Mouse (Mus musculus): ENCODE measurements around the gene Rab7. TPM values are rescaled to one million over a fixed set of nuclear protein-coding genes. Genes with fewer than 3 reads are reported as not detected.

Gene Rab7
- polyA plus RNA-seq, 1 experiment, result 163 TPM

GRCm38 (mm10) chr6:88039426-88039825 lies 5.6 kb downstream of the Rab7 start:
- TF ChIP-seq POLR2A (IDR thresholded peaks at IDR 0.05; ENCODE audit: insufficient read depth, low read length) (no peak), EP300 (IDR thresholded peaks at IDR 0.05; ENCODE audit: insufficient read depth, low read depth, low read length) (no peak), CTCF (IDR thresholded peaks at IDR 0.05; ENCODE audit: low read depth, low read length) (no peak)
- H3K36me3 ChIP-seq (ENCODE audit: control insufficient read depth, insufficient read depth, low read length, poor library complexity, severe bottlenecking), result peaks cover 17% of the 10 kb centered on the region
- no peak overlapping the region for H3K27ac ChIP-seq (ENCODE audit: insufficient read depth, low read length)
- H3K4me3 ChIP-seq (ENCODE audit: low read depth, low read length), result no peak overlapping the region
- no peak overlapping the region for H3K9ac ChIP-seq (ENCODE audit: low read depth, poor library complexity, severe bottlenecking)
- H3K9me3 ChIP-seq (replicated peaks; ENCODE audit: control insufficient read depth, insufficient read depth, low read length, poor library complexity, severe bottlenecking), result no peaks in the 10 kb centered on the region
- no peaks in the 10 kb centered on the region for H3K27me3 ChIP-seq (ENCODE audit: control insufficient read depth, insufficient read depth, low read length, poor library complexity, severe bottlenecking)
- H3K4me1 ChIP-seq (ENCODE audit: control insufficient read depth, insufficient read depth, low read length), result peaks cover 7% of the 10 kb centered on the region

DNA sequence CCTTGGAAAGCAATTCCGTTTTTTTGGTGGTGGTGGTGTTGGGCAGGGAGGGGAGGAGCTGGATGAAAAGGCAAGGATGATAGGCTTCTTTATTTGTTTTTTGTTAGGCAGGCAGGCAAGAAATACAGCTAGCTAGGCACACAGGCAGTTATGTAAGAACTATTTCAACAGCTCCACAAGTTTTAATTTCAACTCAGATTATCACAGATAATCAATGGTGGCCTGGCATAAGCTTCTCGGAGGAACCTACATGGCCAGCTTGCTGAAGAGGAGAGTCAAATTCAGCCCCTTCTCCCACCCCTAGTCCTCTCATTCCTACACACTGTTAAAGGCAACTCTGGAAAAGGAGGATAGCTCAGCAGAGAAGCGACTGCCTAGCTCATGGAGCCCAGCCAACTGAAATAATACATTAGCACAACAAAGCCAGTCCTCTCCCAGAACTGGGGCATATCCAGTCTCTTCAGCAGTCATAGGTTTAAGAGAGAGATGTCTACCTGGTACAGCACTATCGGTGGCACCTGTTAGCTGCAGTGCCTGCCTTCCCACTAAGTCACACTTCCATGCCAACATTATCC lies 7.5 kb downstream of the Rab7 start:
- peaks cover 15% of the 10 kb centered on the region for H3K36me3 ChIP-seq (ENCODE audit: control insufficient read depth, insufficient read depth, low read length, poor library complexity, severe bottlenecking)
- peaks cover 7% of the 10 kb centered on the region for H3K4me1 ChIP-seq (ENCODE audit: control insufficient read depth, insufficient read depth, low read length)
- no peak overlapping the region for H3K4me3 ChIP-seq (ENCODE audit: low read depth, low read length)
- H3K9me3 ChIP-seq (replicated peaks; ENCODE audit: control insufficient read depth, insufficient read depth, low read length, poor library complexity, severe bottlenecking), result no peaks in the 10 kb centered on the region
- no peak overlapping the region for H3K9ac ChIP-seq (ENCODE audit: low read depth, poor library complexity, severe bottlenecking)
- H3K27ac ChIP-seq (ENCODE audit: insufficient read depth, low read length), result no peak overlapping the region
- TF ChIP-seq POLR2A (IDR thresholded peaks at IDR 0.05; ENCODE audit: insufficient read depth, low read length) (no peak), EP300 (IDR thresholded peaks at IDR 0.05; ENCODE audit: insufficient read depth, low read depth, low read length) (no peak), CTCF (IDR thresholded peaks at IDR 0.05; ENCODE audit: low read depth, low read length) (no peak)
- H3K27me3 ChIP-seq (ENCODE audit: control insufficient read depth, insufficient read depth, low read length, poor library complexity, severe bottlenecking), result no peaks in the 10 kb centered on the region

- peaks cover 13% of the 10 kb centered on the region for H3K36me3 ChIP-seq (ENCODE audit: control insufficient read depth, insufficient read depth, low read length, poor library complexity, severe bottlenecking)
- no peak overlapping the region for H3K4me3 ChIP-seq (ENCODE audit: low read depth, low read length)
- H3K27me3 ChIP-seq (ENCODE audit: control insufficient read depth, insufficient read depth, low read length, poor library complexity, severe bottlenecking), result no peaks in the 10 kb centered on the region
- H3K9ac ChIP-seq (ENCODE audit: low read depth, poor library complexity, severe bottlenecking), result no peak overlapping the region
- peaks cover 3% of the 10 kb centered on the region for H3K4me1 ChIP-seq (ENCODE audit: control insufficient read depth, insufficient read depth, low read length)
- no peak overlapping the region for H3K27ac ChIP-seq (ENCODE audit: insufficient read depth, low read length)
- H3K9me3 ChIP-seq (replicated peaks; ENCODE audit: control insufficient read depth, insufficient read depth, low read length, poor library complexity, severe bottlenecking), result no peaks in the 10 kb centered on the region
- TF ChIP-seq EP300 (IDR thresholded peaks at IDR 0.05; ENCODE audit: insufficient read depth, low read depth, low read length), result no peak
- no peak for TF ChIP-seq CTCF (IDR thresholded peaks at IDR 0.05; ENCODE audit: low read depth, low read length)
- no peak for TF ChIP-seq POLR2A (IDR thresholded peaks at IDR 0.05; ENCODE audit: insufficient read depth, low read length)
Measured at GRCm38 (mm10) chr6:88033504-88033903, 11.6 kb downstream of the Rab7 start.

GRCm38 (mm10) chr6:88030432-88030831 lies 14.6 kb downstream of the Rab7 start:
- Histone ChIP-seq H3K27me3 (ENCODE audit: control insufficient read depth, insufficient read depth, low read length, poor library complexity, severe bottlenecking) (no peaks in the 10 kb centered on the region), H3K36me3 (ENCODE audit: control insufficient read depth, insufficient read depth, low read length, poor library complexity, severe bottlenecking) (peaks cover 11% of the 10 kb centered on the region), H3K4me3 (ENCODE audit: low read depth, low read length) (no peak overlapping the region), H3K4me1 (ENCODE audit: control insufficient read depth, insufficient read depth, low read length) (peaks cover 3% of the 10 kb centered on the region), H3K9ac (ENCODE audit: low read depth, poor library complexity, severe bottlenecking) (no peak overlapping the region), H3K27ac (ENCODE audit: insufficient read depth, low read length) (no peak overlapping the region), H3K9me3 (replicated peaks; ENCODE audit: control insufficient read depth, insufficient read depth, low read length, poor library complexity, severe bottlenecking) (no peaks in the 10 kb centered on the region)
- TF ChIP-seq EP300 (IDR thresholded peaks at IDR 0.05; ENCODE audit: insufficient read depth, low read depth, low read length) (no peak), POLR2A (IDR thresholded peaks at IDR 0.05; ENCODE audit: insufficient read depth, low read length) (no peak)

DNA sequence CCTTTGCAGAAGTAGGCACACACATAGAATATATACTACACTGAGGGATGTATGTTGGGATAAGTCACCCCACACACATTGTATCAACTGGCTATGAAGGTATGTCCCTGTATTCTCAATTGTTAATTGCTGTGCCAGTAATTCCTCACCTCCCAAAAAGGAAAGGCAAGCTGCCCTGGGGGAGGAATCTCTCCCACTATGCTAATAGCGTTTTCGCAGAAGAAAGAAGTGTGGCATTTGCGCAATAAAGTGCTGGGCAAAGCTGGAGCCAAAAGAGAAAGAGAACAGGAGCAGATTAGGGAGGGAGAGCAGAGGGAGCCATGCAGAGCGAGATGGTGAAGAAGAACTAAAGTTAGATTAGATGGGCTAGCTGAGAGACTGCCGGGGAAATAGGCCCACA lies 17.7 kb downstream of the Rab7 start:
- Histone ChIP-seq H3K4me1 (ENCODE audit: control insufficient read depth, insufficient read depth, low read length) (peaks cover 3% of the 10 kb centered on the region), H3K36me3 (ENCODE audit: control insufficient read depth, insufficient read depth, low read length, poor library complexity, severe bottlenecking) (peaks cover 16% of the 10 kb centered on the region), H3K27me3 (ENCODE audit: control insufficient read depth, insufficient read depth, low read length, poor library complexity, severe bottlenecking) (no peaks in the 10 kb centered on the region), H3K9me3 (replicated peaks; ENCODE audit: control insufficient read depth, insufficient read depth, low read length, poor library complexity, severe bottlenecking) (no peaks in the 10 kb centered on the region), H3K9ac (ENCODE audit: low read depth, poor library complexity, severe bottlenecking) (no peak overlapping the region), H3K4me3 (ENCODE audit: low read depth, low read length) (no peak overlapping the region), H3K27ac (ENCODE audit: insufficient read depth, low read length) (peak overlapping the region; percentile 22; the same call in 1 of the 2 replicates)
- TF ChIP-seq EP300 (IDR thresholded peaks at IDR 0.05; ENCODE audit: insufficient read depth, low read depth, low read length) (no peak), POLR2A (IDR thresholded peaks at IDR 0.05; ENCODE audit: insufficient read depth, low read length) (no peak), CTCF (IDR thresholded peaks at IDR 0.05; ENCODE audit: low read depth, low read length) (no peak)

- TF ChIP-seq POLR2A (IDR thresholded peaks at IDR 0.05; ENCODE audit: insufficient read depth, low read length) (no peak), EP300 (IDR thresholded peaks at IDR 0.05; ENCODE audit: insufficient read depth, low read depth, low read length) (no peak), CTCF (IDR thresholded peaks at IDR 0.05; ENCODE audit: low read depth, low read length) (no peak)
- H3K9me3 ChIP-seq (replicated peaks; ENCODE audit: control insufficient read depth, insufficient read depth, low read length, poor library complexity, severe bottlenecking), result no peaks in the 10 kb centered on the region
- no peak overlapping the region for H3K27ac ChIP-seq (ENCODE audit: insufficient read depth, low read length)
Measured at GRCm38 (mm10) chr6:88023316-88023890, 21.7 kb downstream of the Rab7 start.

More at GRCm38 (mm10) chr6:88023316-88023890, 21.7 kb downstream of the Rab7 start:
- peaks cover 5% of the 10 kb centered on the region for H3K4me1 ChIP-seq (ENCODE audit: control insufficient read depth, insufficient read depth, low read length)
- H3K36me3 ChIP-seq (ENCODE audit: control insufficient read depth, insufficient read depth, low read length, poor library complexity, severe bottlenecking), result peaks cover 11% of the 10 kb centered on the region
- no peaks in the 10 kb centered on the region for H3K27me3 ChIP-seq (ENCODE audit: control insufficient read depth, insufficient read depth, low read length, poor library complexity, severe bottlenecking)
- H3K4me3 ChIP-seq (ENCODE audit: low read depth, low read length), result no peak overlapping the region
- H3K9ac ChIP-seq (ENCODE audit: low read depth, poor library complexity, severe bottlenecking), result no peak overlapping the region

Measured in ES-Bruce4 (cell line).